Mouse (Mus musculus) MEL (cell line): Measurements from ENCODE around the gene Spata31d1d. TPM values are rescaled to one million over a fixed set of nuclear protein-coding genes. Genes with fewer than 3 reads are reported as not detected.
"Not testable (repeated sequence)": the region's sequence is repeated elsewhere in the genome, so short reads cannot be mapped to it uniquely, and the experiment has no call there.

Source experiments
- DNase-seq: peaks from one replicate; pipeline ENCODE4 v3.0.0; 2011; ENCODE audit warnings: low read depth, low spot score
- H3K27ac ChIP-seq: 2 replicates; pipeline ENCODE4 v1.5.1; 2012; ENCODE audit warnings: low read depth, mild to moderate bottlenecking, control low read depth, low read length, moderate library complexity; ENCODE audit not compliant: control insufficient read depth
- H3K27me3 ChIP-seq, 2 experiments: fragments of 150-350 bp in 1 of 2; sonication (generic) in 1 of 2; 2 replicates each; pipeline ENCODE4 v1.6.1; 2012; ENCODE audit warnings: low read length in 2 of 2, mild to moderate bottlenecking in 2 of 2, improper control_type of control experiment in 1 of 2, moderate library complexity in 1 of 2; ENCODE audit not compliant: insufficient read depth in 2 of 2, control insufficient read depth in 1 of 2
- H3K36me3 ChIP-seq, 2 experiments: 2 replicates each; pipeline ENCODE4 v1.6.1; 2012 to 2014; ENCODE audit warnings: low read length in 2 of 2, improper control_type of control experiment in 1 of 2, inconsistent platforms in 1 of 2, mild to moderate bottlenecking in 1 of 2; ENCODE audit not compliant: insufficient read depth in 2 of 2, control insufficient read depth in 1 of 2
- H3K4me1 ChIP-seq, 2 experiments: fragments of 150-350 bp in 1 of 2; sonication (generic) in 1 of 2; 2 replicates each; pipeline ENCODE4 v1.6.1; 2012; ENCODE audit warnings: low read length in 2 of 2, improper control_type of control experiment in 1 of 2, mild to moderate bottlenecking in 1 of 2; ENCODE audit not compliant: insufficient read depth in 2 of 2, control insufficient read depth in 1 of 2
- H3K4me3 ChIP-seq, 2 experiments: fragments of 150-350 bp in 1 of 2; sonication (generic) in 1 of 2; 2 replicates each; pipeline ENCODE4 v1.5.1; 2012; ENCODE audit warnings: low read depth in 2 of 2, low read length in 2 of 2, mild to moderate bottlenecking in 2 of 2, moderate library complexity in 2 of 2, control low read depth in 1 of 2, improper control_type of control experiment in 1 of 2; ENCODE audit not compliant: control insufficient read depth in 1 of 2, insufficient read depth in 1 of 2
- H3K79me2 ChIP-seq: 2 replicates; pipeline ENCODE4 v1.6.1; 2012; ENCODE audit warnings: mild to moderate bottlenecking, low read length, moderate library complexity; ENCODE audit not compliant: control insufficient read depth, poor library complexity, insufficient read depth
- H3K9ac ChIP-seq: 2 replicates; pipeline ENCODE4 v1.6.1; 2012; ENCODE audit warnings: low read depth, mild to moderate bottlenecking, control low read depth, low read length, moderate library complexity; ENCODE audit not compliant: control insufficient read depth, poor library complexity, severe bottlenecking
- H3K9me3 ChIP-seq: fragments of 150-350 bp; sonication (generic); replicated peaks from 2 replicates; pipeline ENCODE4 v1.6.1; 2012; ENCODE audit warnings: mild to moderate bottlenecking, low read length, improper control_type of control experiment, moderate library complexity; ENCODE audit not compliant: insufficient read depth
- BHLHE40 ChIP-seq: IDR thresholded peaks from 2 replicates; pipeline ENCODE4 v1.6.1; 2012; ENCODE audit warnings: low read depth, mild to moderate bottlenecking, inconsistent platforms, low read length, improper control_type of control experiment, borderline replicate concordance
- CHD2 ChIP-seq: IDR thresholded peaks from 2 replicates; pipeline ENCODE4 v1.6.1; 2011; ENCODE audit warnings: low read length, improper control_type of control experiment
- E2F4 ChIP-seq: IDR thresholded peaks from 2 replicates; pipeline ENCODE4 v1.6.1; 2011; ENCODE audit warnings: low read depth, low read length, improper control_type of control experiment, borderline replicate concordance
- EP300 ChIP-seq, 2 experiments: IDR thresholded peaks; 2 replicates each; pipeline ENCODE4 v1.6.1; 2011; ENCODE audit warnings: improper control_type of control experiment in 2 of 2, low read length in 2 of 2, low read depth in 1 of 2, mild to moderate bottlenecking in 1 of 2
- ETS1 ChIP-seq: IDR thresholded peaks from 2 replicates; pipeline ENCODE4 v1.6.1; 2012; ENCODE audit warnings: low read depth, mild to moderate bottlenecking, inconsistent platforms, low read length, improper control_type of control experiment, moderate library complexity
- GABPA ChIP-seq: IDR thresholded peaks from 2 replicates; pipeline ENCODE4 v1.6.1; 2012; ENCODE audit warnings: low read depth, mild to moderate bottlenecking, inconsistent platforms, low read length, improper control_type of control experiment, moderate library complexity
- GATA1 ChIP-seq: IDR thresholded peaks from 2 replicates; pipeline ENCODE4 v1.6.1; 2011; ENCODE audit warnings: low read depth, low read length, improper control_type of control experiment
- HCFC1 ChIP-seq: IDR thresholded peaks from 2 replicates; pipeline ENCODE4 v1.6.1; 2012; ENCODE audit warnings: low read depth, mild to moderate bottlenecking, inconsistent platforms, low read length, improper control_type of control experiment, moderate library complexity
- KAT2A ChIP-seq: conservative IDR thresholded peaks from 2 replicates; pipeline ENCODE4 v1.6.1; 2012; ENCODE audit warnings: low read depth, low read length, improper control_type of control experiment, inconsistent platforms
- MAX ChIP-seq: IDR thresholded peaks from 2 replicates; pipeline ENCODE4 v1.6.1; 2011; ENCODE audit warnings: low read length, improper control_type of control experiment
- MAZ ChIP-seq: IDR thresholded peaks from 2 replicates; pipeline ENCODE4 v1.6.1; 2012; ENCODE audit warnings: low read depth, mild to moderate bottlenecking, inconsistent platforms, low read length, improper control_type of control experiment
- MXI1 ChIP-seq: IDR thresholded peaks from 2 replicates; pipeline ENCODE4 v1.6.1; 2011; ENCODE audit warnings: mild to moderate bottlenecking, low read depth, low read length, improper control_type of control experiment
- MYB ChIP-seq: IDR thresholded peaks from 2 replicates; pipeline ENCODE4 v1.6.1; 2011; ENCODE audit warnings: mild to moderate bottlenecking, low read depth, low read length, improper control_type of control experiment
- MYC ChIP-seq: IDR thresholded peaks from 2 replicates; pipeline ENCODE4 v1.6.1; 2011; ENCODE audit warnings: low read depth, mild to moderate bottlenecking, low read length, improper control_type of control experiment, moderate library complexity
- NRF1 ChIP-seq: IDR thresholded peaks from 2 replicates; pipeline ENCODE4 v1.6.1; 2014; ENCODE audit warnings: low read depth, mild to moderate bottlenecking, inconsistent platforms, low read length, improper control_type of control experiment, moderate library complexity; ENCODE audit not compliant: poor library complexity, insufficient read depth, severe bottlenecking
- POLR2AphosphoS2 ChIP-seq: IDR thresholded peaks from 2 replicates; pipeline ENCODE4 v1.6.1; 2011; ENCODE audit warnings: low read length, improper control_type of control experiment
- RAD21 ChIP-seq: IDR thresholded peaks from 2 replicates; pipeline ENCODE4 v1.6.1; 2011; ENCODE audit warnings: mild to moderate bottlenecking, low read depth, low read length, improper control_type of control experiment
- RCOR1 ChIP-seq: IDR thresholded peaks from 2 replicates; pipeline ENCODE4 v1.6.1; 2012; ENCODE audit warnings: low read depth, mild to moderate bottlenecking, inconsistent platforms, low read length, improper control_type of control experiment
- SMC3 ChIP-seq: IDR thresholded peaks from 2 replicates; pipeline ENCODE4 v1.6.1; 2011; ENCODE audit warnings: low read depth, low read length, improper control_type of control experiment
- TAL1 ChIP-seq: IDR thresholded peaks from 2 replicates; pipeline ENCODE4 v1.6.1; 2012; ENCODE audit warnings: mild to moderate bottlenecking, inconsistent platforms, low read length, moderate library complexity, mixed read lengths
- TCF12 ChIP-seq: IDR thresholded peaks from 2 replicates; pipeline ENCODE4 v1.6.1; 2014; ENCODE audit warnings: low read depth, mild to moderate bottlenecking, inconsistent platforms, low read length, improper control_type of control experiment, moderate library complexity
- UBTF ChIP-seq: IDR thresholded peaks from 2 replicates; pipeline ENCODE4 v1.6.1; 2012; ENCODE audit warnings: low read depth, mild to moderate bottlenecking, inconsistent platforms, low read length, improper control_type of control experiment, moderate library complexity, borderline replicate concordance; ENCODE audit not compliant: insufficient read depth
- USF1 ChIP-seq: IDR thresholded peaks from 2 replicates; pipeline ENCODE4 v1.6.1; 2014; ENCODE audit warnings: low read depth, mild to moderate bottlenecking, inconsistent platforms, low read length, improper control_type of control experiment, moderate library complexity
- USF2 ChIP-seq, 2 experiments: IDR thresholded peaks; 2 replicates each; pipeline ENCODE4 v1.6.1; 2011 to 2012; ENCODE audit warnings: improper control_type of control experiment in 2 of 2, low read length in 2 of 2, borderline replicate concordance in 1 of 2, inconsistent platforms in 1 of 2, low read depth in 1 of 2, mild to moderate bottlenecking in 1 of 2; ENCODE audit not compliant: insufficient read depth in 1 of 2
- ZMIZ1 ChIP-seq: IDR thresholded peaks from 2 replicates; pipeline ENCODE4 v1.6.1; 2012; ENCODE audit warnings: low read depth, mild to moderate bottlenecking, inconsistent platforms, low read length, improper control_type of control experiment, moderate library complexity
- ZNF384 ChIP-seq: IDR thresholded peaks from 2 replicates; pipeline ENCODE4 v1.6.1; 2012; ENCODE audit warnings: low read depth, mild to moderate bottlenecking, inconsistent platforms, low read length, improper control_type of control experiment
- polyA plus RNA-seq, 2 experiments: library from polyadenylated mRNA; stranded (reverse) in 1 of 2; unstranded in 1 of 2; fragments of >175 nt in 1 of 2; fragments of >200 nt in 1 of 2; gene quantifications; 2 replicates each; pipeline versions ENCODE4 v1.2.1 to v1.2.4; 2012; ENCODE audit warnings: low replicate concordance in 2 of 2, low read depth in 1 of 2; ENCODE audit not compliant: insufficient read length in 2 of 2, insufficient read depth in 1 of 2, missing spikeins in 1 of 2
- total RNA-seq: library from RNA; depleted of rRNA; stranded (reverse); fragments of 300-350 nt; gene quantifications from 2 replicates; pipeline ENCODE4 v1.2.3, GENCODE M21; 2012

Gene Spata31d1d
- total and polyA plus RNA-seq, 3 experiments, result not detected

- TF ChIP-seq UBTF (no peak), RAD21 (no peak), EP300 (IDR thresholded peaks at IDR 0.05; ENCODE audit: low read depth in 1 of 2, low read length in 2 of 2) (no peak), MAZ (no peak), ETS1 (no peak), MAX (no peak), MYC (no peak), MYB (no peak), NRF1 (no peak), CHD2 (no peak), BHLHE40 (no peak), KAT2A (no peak), SMC3 (no peak), GATA1 (no peak), POLR2AphosphoS2 (no peak)
- Histone ChIP-seq H3K9me3 (no peaks in the 10 kb centered on the region), H3K9ac (no peak overlapping the region), H3K27me3 (peaks cover 0 to 10% of the 10 kb centered on the region in 2 experiments), H3K4me3 (no peak overlapping the region), H3K4me1 (no peaks in the 10 kb centered on the region), H3K79me2 (no peaks in the 10 kb centered on the region), H3K36me3 (no peaks in the 10 kb centered on the region), H3K27ac (no peak overlapping the region)
- DNase-seq, result no peak
These were observed 28.0 kb downstream of the Spata31d1d start for GRCm38 (mm10) chr13:59703514-59703913.

- H3K36me3 ChIP-seq, H3K27ac ChIP-seq, DNase-seq, H3K9ac ChIP-seq, H3K4me3 ChIP-seq, H3K4me1 ChIP-seq, H3K27me3 ChIP-seq, H3K9me3 ChIP-seq, H3K79me2 ChIP-seq: not testable (repeated sequence)
These were observed 31.4 kb downstream of the Spata31d1d start for GRCm38 (mm10) chr13:59700137-59700536.

- TF ChIP-seq ZMIZ1 (no peak), MXI1 (no peak), TAL1 (no peak), E2F4 (no peak), MAZ (no peak), GABPA (no peak), HCFC1 (no peak), POLR2AphosphoS2 (no peak), USF1 (no peak), RCOR1 (no peak), USF2 (IDR thresholded peaks at IDR 0.05; ENCODE audit: borderline replicate concordance in 1 of 2, insufficient read depth in 1 of 2, low read depth in 1 of 2, low read length in 2 of 2) (no peak), TCF12 (no peak), ZNF384 (no peak), ETS1 (no peak), MYB (no peak)
- Histone ChIP-seq H3K27ac (no peak overlapping the region), H3K9me3 (no peaks in the 10 kb centered on the region), H3K79me2 (no peaks in the 10 kb centered on the region), H3K9ac (no peak overlapping the region), H3K4me3 (no peak overlapping the region), H3K36me3 (no peaks in the 10 kb centered on the region), H3K4me1 (no peaks in the 10 kb centered on the region), H3K27me3 (peaks cover 0 to 10% of the 10 kb centered on the region in 2 experiments; a peak in 2 of 4 replicates)
- no peak for DNase-seq
These were observed 32.4 kb downstream of the Spata31d1d start for GRCm38 (mm10) chr13:59699131-59699530.
